Mouse (Mus musculus) spleen, adult 2 months (tissue): ENCODE measurements around the gene Emb.

Source experiments
- CTCF ChIP-seq: fragments of 200-500 bp; IDR thresholded peaks from 2 replicates; pipeline ENCODE4 v1.5.1; 2011; ENCODE audit warnings: mild to moderate bottlenecking, inconsistent platforms; ENCODE audit not compliant: insufficient read depth, insufficient read length, insufficient replicate concordance; ENCODE audit errors: extremely low read depth
- POLR2A ChIP-seq: fragments of 200-500 bp; IDR thresholded peaks from 2 replicates; pipeline ENCODE4 v1.6.1; 2011; ENCODE audit warnings: low read depth, low read length, inconsistent platforms

DNA sequence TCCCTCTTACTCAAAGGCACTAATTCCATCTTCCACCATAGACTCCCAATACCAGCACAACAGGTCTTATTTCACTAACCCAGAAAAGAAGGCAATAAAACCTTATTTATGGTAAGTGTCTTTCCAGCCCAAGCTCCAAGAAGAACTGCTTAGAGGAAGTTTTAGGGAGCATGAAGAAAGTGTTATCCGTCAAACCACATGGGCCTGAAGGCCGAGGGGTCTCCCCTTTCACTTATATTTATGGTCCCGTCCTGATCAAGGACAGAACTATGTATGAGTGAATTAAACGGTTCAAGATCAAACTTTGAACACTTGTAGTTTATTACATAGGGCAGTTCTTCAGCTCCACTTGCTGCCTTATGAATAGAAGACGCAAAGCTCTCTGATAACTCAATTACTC lies 44.4 kb upstream of the Emb start:
- TF ChIP-seq CTCF = no peak
- TF ChIP-seq POLR2A = no peak
